Mouse (Mus musculus) ovary, postnatal 14 days (tissue): Measurements from ENCODE around the gene Gatad2b.
A peak's percentile ranks its signal among the peaks of the same experiment; 100 is the strongest.
"Not testable (repeated sequence)": the region's sequence is repeated elsewhere in the genome, so short reads cannot be mapped to it uniquely, and the experiment has no call there.

Source experiments
- DNase-seq: peaks from one replicate; pipeline ENCODE4 v3.0.0; 2022; ENCODE audit warnings: low spot score

Gatad2b gene

DNA sequence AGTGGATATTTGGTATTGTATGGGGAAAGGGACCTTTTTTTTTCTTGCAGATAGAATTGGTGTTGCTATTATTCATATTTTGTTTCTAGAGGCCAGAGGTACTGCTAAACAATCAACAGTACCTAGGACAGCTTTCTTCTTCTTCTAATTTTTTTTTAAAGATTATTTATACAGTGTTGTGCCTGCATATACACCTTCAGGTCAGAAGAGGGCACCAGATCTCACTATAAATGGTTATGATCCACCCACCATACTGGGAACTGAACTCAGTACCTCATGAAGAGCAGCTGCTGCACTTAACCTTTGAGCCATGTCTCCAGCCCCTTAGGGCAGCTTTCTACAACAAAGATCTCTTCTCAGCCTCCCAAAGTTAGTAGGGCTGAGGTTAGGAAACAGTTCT lies 20.4 kb downstream of the Gatad2b start:
- no peak for DNase-seq

- DNase-seq, result no peak
Observed at GRCm38 (mm10) chr3:90314241-90314640, 21.3 kb downstream of the Gatad2b start.

- no peak for DNase-seq
Observed at GRCm38 (mm10) chr3:90322289-90322688, 29.3 kb downstream of the Gatad2b start.

GRCm38 (mm10) chr3:90323119-90323518 lies 30.1 kb downstream of the Gatad2b start:
- DNase-seq, result peak; percentile 45

DNA sequence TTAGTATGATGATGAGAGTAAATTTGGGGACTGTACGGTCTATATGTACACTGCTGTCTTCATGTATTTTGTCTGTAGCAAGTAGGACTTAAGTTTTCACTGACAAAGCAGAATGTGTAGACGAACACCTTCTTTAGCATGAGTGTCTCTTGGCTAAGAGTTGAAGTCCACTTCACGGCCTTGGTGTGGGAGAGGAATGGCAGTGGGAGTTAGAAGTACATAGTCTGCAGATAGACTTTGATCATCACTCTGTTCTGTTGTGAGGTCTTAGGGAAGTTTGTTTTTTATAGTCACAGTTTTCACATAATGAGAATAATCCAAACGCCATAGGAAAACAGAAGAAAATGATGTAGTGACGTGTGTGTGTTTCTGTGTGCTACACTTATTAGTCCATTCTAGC lies 39.5 kb downstream of the Gatad2b start:
- no peak for DNase-seq

- no peak for DNase-seq
Observed at GRCm38 (mm10) chr3:90335517-90335916, 42.5 kb downstream of the Gatad2b start.

DNA sequence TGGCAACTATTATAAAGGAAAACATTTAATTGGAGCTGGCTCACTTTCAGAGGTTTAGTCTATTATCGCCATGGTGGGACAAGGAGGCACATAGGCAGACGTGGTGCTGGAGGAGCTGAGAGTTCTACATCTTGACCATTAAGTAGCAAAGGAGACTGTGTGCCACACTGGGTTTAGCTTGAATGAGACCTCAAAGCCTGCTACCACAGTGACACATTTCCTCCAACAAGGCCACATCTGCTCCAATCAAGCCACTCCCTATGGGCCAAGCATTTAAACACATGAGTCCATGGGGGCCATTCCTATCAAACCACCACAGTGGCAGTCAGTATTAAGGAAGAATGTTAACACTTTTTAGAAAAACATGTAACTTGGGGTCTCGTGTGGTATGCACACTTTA lies 45.2 kb downstream of the Gatad2b start:
- DNase-seq, result no peak

- DNase-seq, result no peak
Observed at GRCm38 (mm10) chr3:90340177-90340576, 47.2 kb downstream of the Gatad2b start.

DNA sequence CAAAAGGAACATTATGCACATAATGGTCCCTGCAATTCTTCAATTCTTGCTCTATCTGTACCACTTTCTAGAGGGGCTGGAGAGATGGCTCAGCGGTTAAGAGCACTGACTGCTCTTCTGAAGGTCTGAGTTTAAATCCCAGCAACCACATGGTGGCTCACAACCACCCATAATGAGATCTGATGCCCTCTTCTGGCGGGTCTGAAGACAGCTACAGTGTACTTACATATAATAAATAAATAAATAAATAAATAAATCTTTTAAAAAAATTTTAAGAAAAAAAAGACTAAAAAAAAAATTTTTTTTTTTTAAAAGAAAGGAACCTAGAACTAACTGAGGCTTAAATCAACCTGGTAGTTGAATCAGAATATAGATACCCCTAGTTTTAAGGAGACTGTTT lies 49.9 kb downstream of the Gatad2b start:
- not testable (repeated sequence) for DNase-seq

GRCm38 (mm10) chr3:90347847-90348246 lies 54.9 kb downstream of the Gatad2b start:
- no peak for DNase-seq

DNA sequence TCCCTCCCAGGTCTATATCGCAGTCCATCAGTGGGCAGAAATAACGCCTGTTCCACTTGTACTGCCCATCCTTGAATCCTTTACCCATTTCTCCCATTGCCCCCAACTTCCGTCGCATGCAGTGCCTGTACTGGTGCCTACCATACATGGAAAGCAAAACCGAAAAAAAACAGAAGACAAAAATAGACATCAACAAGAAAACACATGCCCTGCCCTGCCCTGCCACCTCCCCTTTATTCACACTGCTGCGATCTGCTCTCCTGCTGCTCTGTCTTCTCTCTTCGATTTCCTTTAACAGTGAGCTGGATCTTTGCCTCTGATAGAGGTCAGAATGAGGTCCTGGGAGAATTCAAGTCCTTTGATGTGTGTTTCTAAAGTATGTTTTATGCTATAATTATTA lies 65.0 kb downstream of the Gatad2b start:
- no peak for DNase-seq

DNA sequence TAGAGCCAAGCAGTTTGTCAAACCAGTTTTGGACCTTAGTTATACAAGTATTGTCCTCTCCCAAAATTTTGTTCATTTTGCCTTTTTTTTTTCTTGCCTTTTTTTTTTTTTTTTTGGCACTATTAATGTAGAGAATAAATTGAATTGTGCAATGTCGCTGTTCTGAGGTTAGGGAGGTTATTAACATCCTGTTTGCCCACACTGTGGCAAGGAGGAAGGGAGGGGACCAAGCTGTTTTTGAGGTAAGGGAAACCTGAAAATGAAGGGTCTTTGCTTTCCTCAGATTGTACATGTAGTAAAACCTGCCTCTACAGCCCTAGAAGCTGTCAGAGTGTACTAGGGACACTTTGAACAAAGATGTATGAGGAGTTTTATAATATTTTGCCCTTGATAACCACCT lies 66.3 kb downstream of the Gatad2b start:
- DNase-seq, result no peak

DNA sequence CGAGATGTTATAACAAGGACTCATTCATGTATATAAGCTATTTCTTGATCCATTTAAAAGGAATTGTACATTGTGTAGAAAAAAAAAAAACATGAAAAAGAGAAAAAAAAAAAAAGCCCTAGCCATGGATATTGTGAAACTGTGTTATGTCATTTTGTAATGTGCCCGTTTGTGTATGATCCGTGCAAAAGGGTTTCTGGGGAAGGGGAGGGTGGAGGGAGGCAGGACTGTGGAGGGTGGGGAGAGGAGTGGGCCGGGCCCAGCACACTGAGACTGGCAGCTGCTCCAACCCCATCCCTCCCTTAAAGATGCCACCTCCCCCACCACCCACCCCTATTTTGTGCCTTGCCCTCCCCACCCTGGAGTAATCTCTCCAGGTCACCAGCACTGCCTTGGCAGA lies 68.5 kb downstream of the Gatad2b start:
- no peak for DNase-seq

DNA sequence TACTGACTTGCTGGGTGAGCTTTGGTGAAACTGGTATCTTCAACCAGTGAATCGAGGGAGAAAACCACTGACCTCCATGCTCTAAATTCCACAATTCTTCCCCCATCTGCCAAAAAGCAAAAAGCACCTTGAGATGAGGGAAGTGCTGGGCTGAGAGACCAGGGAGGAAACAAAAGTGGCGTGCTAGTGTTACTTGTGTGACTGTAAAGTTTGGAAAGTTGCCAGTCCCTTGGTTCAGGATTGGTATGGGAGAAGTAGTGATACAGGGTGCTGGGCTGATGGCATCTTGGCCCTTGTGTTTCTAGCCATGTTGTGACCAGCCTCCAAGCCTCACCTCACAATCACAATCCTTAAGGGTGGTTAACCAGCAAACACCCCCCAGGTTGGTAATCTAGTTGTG lies 69.4 kb downstream of the Gatad2b start:
- DNase-seq, result no peak

GRCm38 (mm10) chr3:90367001-90367632 lies 74.1 kb downstream of the Gatad2b start:
- no peak for DNase-seq

DNA sequence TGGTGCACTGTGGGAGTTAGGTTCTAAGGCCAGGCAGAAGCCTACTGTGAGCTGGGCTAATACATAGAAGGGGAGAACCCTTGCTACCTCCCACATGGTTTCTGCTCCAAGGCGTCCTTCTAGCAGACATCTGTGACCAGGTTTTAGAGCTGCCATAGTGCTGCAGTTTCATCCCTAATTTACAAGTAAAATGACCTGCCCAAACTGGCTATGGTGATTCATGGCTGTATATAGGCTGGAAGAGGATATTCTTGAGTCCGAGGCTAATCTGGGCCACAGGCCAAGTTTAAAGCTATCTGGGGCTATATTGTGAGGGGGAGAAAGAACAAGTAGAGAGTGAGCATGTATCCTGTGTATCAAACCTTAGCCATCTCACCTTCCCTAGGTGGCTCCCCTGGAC lies 76.1 kb downstream of the Gatad2b start:
- no peak for DNase-seq

DNA sequence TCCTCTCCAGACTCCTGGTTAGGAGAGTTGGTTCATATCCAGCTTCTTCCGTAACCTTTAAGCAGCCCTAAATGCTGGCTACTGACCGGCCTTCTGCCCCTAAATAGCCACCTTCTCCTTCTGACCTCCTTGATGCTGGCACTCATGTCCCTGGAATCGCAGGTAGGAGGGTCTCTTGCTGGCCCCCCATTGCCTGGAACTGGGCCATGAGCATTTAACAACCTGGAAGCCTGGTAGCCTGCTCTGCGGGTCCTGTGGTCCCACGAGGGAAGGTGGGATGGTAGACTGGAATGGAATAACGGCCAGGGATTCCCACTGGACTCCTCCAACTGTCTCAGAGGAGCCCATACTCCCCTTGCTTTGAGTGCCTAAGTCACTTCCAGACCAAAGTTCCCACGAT lies 78.9 kb downstream of the Gatad2b start:
- DNase-seq, result no peak

- no peak for DNase-seq
Observed at GRCm38 (mm10) chr3:90372817-90373216, 79.8 kb downstream of the Gatad2b start.

DNA sequence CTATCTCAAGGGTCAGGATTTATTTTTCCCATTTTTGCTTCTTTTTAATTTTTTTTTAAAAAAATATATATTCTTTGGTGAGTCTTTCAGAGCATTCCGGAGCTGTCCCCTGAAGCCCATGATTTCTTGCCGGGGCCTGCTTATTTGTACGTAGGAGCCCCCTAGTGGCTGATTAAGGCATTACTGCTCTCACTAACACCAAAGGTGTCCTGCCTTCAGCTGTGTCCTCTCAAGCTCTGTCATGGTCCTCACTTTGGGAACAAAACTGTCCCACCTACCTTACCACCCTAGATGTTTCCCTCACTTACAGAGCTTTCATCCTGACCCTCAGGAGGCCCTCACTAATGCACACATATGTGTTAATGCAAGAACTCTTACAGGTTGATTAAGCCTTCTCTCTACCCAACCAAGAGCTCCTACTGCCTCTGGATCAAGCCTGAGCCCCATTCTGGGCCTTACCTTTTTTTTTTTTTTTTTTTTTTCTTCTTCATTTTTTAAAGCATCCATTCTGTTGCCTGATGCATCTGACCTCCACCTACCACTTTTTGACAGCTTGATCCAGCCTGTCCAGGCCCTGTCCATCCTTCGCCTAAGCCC lies 80.6 kb downstream of the Gatad2b start:
- DNase-seq, result peak; percentile 78

GRCm38 (mm10) chr3:90374368-90374767 lies 81.4 kb downstream of the Gatad2b start:
- no peak for DNase-seq

GRCm38 (mm10) chr3:90375562-90376246 lies 82.7 kb downstream of the Gatad2b start:
- DNase-seq, result no peak

GRCm38 (mm10) chr3:90376247-90376585 lies 83.2 kb downstream of the Gatad2b start:
- DNase-seq, result no peak

GRCm38 (mm10) chr3:90378496-90378895 lies 85.5 kb downstream of the Gatad2b start:
- DNase-seq, result no peak

DNA sequence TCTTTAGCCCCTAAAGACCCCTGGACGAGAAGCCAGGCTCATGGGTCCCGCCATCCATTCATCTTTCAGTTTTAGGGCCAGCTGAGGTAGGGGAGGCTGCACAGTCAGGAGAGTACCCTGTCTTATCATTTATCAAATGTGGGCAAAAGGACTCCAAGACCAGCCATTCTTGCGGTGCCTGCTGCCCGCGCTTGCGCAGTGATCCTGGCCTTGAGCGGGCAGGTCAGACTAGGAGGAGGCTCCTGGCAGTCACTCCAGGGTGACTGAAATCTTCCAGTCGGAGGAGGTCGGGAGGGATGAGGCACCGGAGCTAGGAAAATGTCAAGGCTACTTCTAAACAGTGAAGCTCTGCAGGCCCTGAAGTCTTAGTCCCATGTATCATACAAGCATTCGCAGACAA lies 88.7 kb downstream of the Gatad2b start:
- no peak for DNase-seq
